Mouse (Mus musculus): ENCODE results near the gene Rsbn1l. TPM values are rescaled to one million over a fixed set of nuclear protein-coding genes. Genes with fewer than 3 reads are reported as not detected.

Rsbn1l gene
- total and polyA plus RNA-seq, 2 experiments = 1.6 to 7.7 TPM

GRCm38 (mm10) chr5:20930430-20930829 is 25.8 kb downstream of the Rsbn1l start:
- Histone ChIP-seq H3K27ac (replicated peaks; ENCODE audit: insufficient read depth, low read depth, low read length) (no peak overlapping the region), H3K27me3 (ENCODE audit: control insufficient read depth, insufficient read depth, low read length) (no peaks in the 10 kb centered on the region), H3K9ac (ENCODE audit: low read depth, low read length) (no peak overlapping the region), H3K4me3 (ENCODE audit: insufficient read depth, low read depth, low read length) (no peak overlapping the region), H3K4me1 (ENCODE audit: control insufficient read depth, insufficient read depth, low read length) (peaks cover 6% of the 10 kb centered on the region), H3K79me2 (ENCODE audit: control insufficient read depth, insufficient read depth, low read length) (peaks cover 26% of the 10 kb centered on the region; the same call in 1 of the 2 replicates), H3K36me3 (ENCODE audit: control insufficient read depth, insufficient read depth, low read length) (no peaks in the 10 kb centered on the region)
- TF ChIP-seq CTCF (IDR thresholded peaks at IDR 0.05; ENCODE audit: low read depth, low read length) = no peak
- TF ChIP-seq POLR2A (IDR thresholded peaks at IDR 0.05; ENCODE audit: extremely low read depth, insufficient read depth, low read length) = no peak
- no peak for DNase-seq (ENCODE audit: extremely low read depth, low read depth, low spot score)

DNA sequence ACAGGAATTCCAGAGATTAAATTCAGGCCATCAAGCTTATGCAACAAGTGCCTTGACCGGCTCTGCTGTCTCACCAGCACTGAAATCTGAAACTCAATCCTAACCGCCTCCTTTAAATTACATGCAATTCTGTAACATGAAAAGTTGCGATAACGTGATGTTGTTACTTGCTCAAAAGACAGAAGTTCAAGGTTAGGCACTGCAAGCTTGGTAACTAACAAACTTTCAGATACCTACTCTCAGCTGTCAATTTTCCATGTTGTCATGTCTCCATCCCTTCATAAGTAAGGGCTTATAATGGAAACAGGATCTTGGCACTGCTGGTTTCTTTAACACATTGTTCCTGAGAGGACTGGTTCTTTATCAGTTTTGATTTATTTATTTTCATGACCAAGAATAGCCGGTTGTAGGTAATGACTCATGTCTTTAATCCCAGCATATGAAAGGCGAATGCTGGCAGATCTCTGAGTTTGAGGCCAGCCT is 26.5 kb downstream of the Rsbn1l start:
- Histone ChIP-seq H3K4me3 (ENCODE audit: insufficient read depth, low read depth, low read length) (no peak overlapping the region), H3K79me2 (ENCODE audit: control insufficient read depth, insufficient read depth, low read length) (peaks cover 24% of the 10 kb centered on the region; the same call in 1 of the 2 replicates), H3K9ac (ENCODE audit: low read depth, low read length) (no peak overlapping the region), H3K27ac (replicated peaks; ENCODE audit: insufficient read depth, low read depth, low read length) (no peak overlapping the region), H3K36me3 (ENCODE audit: control insufficient read depth, insufficient read depth, low read length) (no peaks in the 10 kb centered on the region), H3K4me1 (ENCODE audit: control insufficient read depth, insufficient read depth, low read length) (peaks cover 4% of the 10 kb centered on the region), H3K27me3 (ENCODE audit: control insufficient read depth, insufficient read depth, low read length) (no peaks in the 10 kb centered on the region)
- DNase-seq (ENCODE audit: extremely low read depth, low read depth, low spot score) = no peak
- no peak for TF ChIP-seq POLR2A (IDR thresholded peaks at IDR 0.05; ENCODE audit: extremely low read depth, insufficient read depth, low read length)
- no peak for TF ChIP-seq CTCF (IDR thresholded peaks at IDR 0.05; ENCODE audit: low read depth, low read length)
- 68% methylated on average over 6 of the region's 6 CpGs for WGBS

DNA sequence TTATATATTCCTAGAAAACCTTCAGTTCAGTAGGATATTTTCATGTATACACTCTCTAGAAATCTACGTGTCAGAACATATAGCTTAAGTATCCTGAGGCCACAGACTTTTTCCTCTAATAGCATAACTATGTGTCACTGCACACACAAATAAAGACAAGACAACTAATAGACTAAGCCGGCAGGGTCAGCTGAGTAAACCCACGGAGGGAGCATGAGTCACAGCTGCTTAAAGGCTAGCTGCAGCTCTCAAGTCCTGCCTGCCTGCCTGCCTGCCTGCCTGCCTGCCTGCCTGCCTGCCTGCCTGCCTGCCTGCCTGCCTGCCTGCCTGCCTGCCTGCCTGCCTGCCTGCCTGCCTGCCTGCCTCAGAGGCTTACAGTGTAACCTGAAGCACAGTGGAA is 30.7 kb downstream of the Rsbn1l start:
- 73% methylated on average over 3 of the region's 3 CpGs for WGBS
- Histone ChIP-seq H3K36me3 (ENCODE audit: control insufficient read depth, insufficient read depth, low read length) (no peaks in the 10 kb centered on the region), H3K9ac (ENCODE audit: low read depth, low read length) (no peak overlapping the region), H3K79me2 (ENCODE audit: control insufficient read depth, insufficient read depth, low read length) (peaks cover 11% of the 10 kb centered on the region; the same call in 1 of the 2 replicates), H3K27ac (replicated peaks; ENCODE audit: insufficient read depth, low read depth, low read length) (no peak overlapping the region), H3K27me3 (ENCODE audit: control insufficient read depth, insufficient read depth, low read length) (no peaks in the 10 kb centered on the region), H3K4me1 (ENCODE audit: control insufficient read depth, insufficient read depth, low read length) (no peaks in the 10 kb centered on the region), H3K4me3 (ENCODE audit: insufficient read depth, low read depth, low read length) (no peak overlapping the region)
- TF ChIP-seq POLR2A (IDR thresholded peaks at IDR 0.05; ENCODE audit: extremely low read depth, insufficient read depth, low read length) = no peak
- TF ChIP-seq CTCF (IDR thresholded peaks at IDR 0.05; ENCODE audit: low read depth, low read length) = no peak
- no peak for DNase-seq (ENCODE audit: extremely low read depth, low read depth, low spot score)

DNA sequence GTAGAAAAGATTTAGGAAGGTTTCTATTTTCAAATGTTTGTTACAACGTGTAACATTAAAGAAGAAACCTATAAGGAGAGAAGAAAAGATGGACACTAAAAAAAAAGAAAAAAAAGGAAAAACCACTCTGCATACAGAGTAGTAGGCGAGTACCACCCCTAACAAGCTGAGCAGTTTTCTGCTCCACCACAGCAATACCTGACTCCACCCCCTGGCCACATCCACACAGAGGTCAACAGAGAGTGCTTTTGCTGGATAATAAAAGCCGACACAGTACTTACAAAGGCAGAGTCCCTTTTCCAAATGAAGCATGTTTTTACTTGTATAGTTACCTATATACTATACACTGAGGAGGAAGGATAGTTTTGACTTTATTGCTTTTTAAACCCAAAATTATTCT is 31.6 kb downstream of the Rsbn1l start:
- WGBS = 60% methylated on average over 3 of the region's 3 CpGs
- Histone ChIP-seq H3K79me2 (ENCODE audit: control insufficient read depth, insufficient read depth, low read length) (peaks cover 11% of the 10 kb centered on the region; the same call in 1 of the 2 replicates), H3K27ac (replicated peaks; ENCODE audit: insufficient read depth, low read depth, low read length) (no peak overlapping the region), H3K27me3 (ENCODE audit: control insufficient read depth, insufficient read depth, low read length) (no peaks in the 10 kb centered on the region), H3K4me3 (ENCODE audit: insufficient read depth, low read depth, low read length) (no peak overlapping the region), H3K4me1 (ENCODE audit: control insufficient read depth, insufficient read depth, low read length) (no peaks in the 10 kb centered on the region), H3K9ac (ENCODE audit: low read depth, low read length) (no peak overlapping the region), H3K36me3 (ENCODE audit: control insufficient read depth, insufficient read depth, low read length) (peaks cover 2% of the 10 kb centered on the region)
- no peak for DNase-seq (ENCODE audit: extremely low read depth, low read depth, low spot score)
- TF ChIP-seq POLR2A (IDR thresholded peaks at IDR 0.05; ENCODE audit: extremely low read depth, insufficient read depth, low read length) (no peak), CTCF (IDR thresholded peaks at IDR 0.05; ENCODE audit: low read depth, low read length) (no peak)

- peaks cover 5% of the 10 kb centered on the region; the same call in 1 of the 2 replicates for H3K79me2 ChIP-seq (ENCODE audit: control insufficient read depth, insufficient read depth, low read length)
Observed at GRCm38 (mm10) chr5:20919566-20919965, 36.6 kb downstream of the Rsbn1l start.

DNA sequence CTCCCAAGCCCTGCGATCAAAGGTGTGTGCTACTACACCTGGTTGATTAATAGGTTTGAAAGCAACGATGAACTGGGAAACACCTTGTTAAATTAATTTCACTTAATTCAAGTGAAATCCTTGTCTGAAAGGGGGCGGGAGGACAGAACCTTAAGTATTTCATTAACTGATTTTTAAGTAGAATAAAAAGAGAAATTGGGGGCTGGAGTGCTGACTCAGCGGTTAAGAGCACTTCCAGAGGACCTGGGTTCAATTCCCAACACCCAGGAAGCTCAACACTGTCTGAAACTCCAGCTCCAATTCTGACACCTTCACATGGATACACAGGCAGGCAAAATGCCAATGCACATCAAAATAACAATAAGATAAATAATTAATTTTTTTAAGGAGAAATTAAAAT is 37.2 kb downstream of the Rsbn1l start:
- 90% methylated on average over 4 of the region's 4 CpGs for WGBS
- H3K4me3 ChIP-seq (ENCODE audit: insufficient read depth, low read depth, low read length) = no peak overlapping the region
- TF ChIP-seq CTCF (IDR thresholded peaks at IDR 0.05; ENCODE audit: low read depth, low read length) (no peak), POLR2A (IDR thresholded peaks at IDR 0.05; ENCODE audit: extremely low read depth, insufficient read depth, low read length) (no peak)
- H3K27me3 ChIP-seq (ENCODE audit: control insufficient read depth, insufficient read depth, low read length) = no peaks in the 10 kb centered on the region
- peaks cover 5% of the 10 kb centered on the region for H3K36me3 ChIP-seq (ENCODE audit: control insufficient read depth, insufficient read depth, low read length)
- H3K79me2 ChIP-seq (ENCODE audit: control insufficient read depth, insufficient read depth, low read length) = peaks cover 5% of the 10 kb centered on the region; the same call in 1 of the 2 replicates
- DNase-seq (ENCODE audit: extremely low read depth, low read depth, low spot score) = no peak
- H3K4me1 ChIP-seq (ENCODE audit: control insufficient read depth, insufficient read depth, low read length) = no peaks in the 10 kb centered on the region
- H3K27ac ChIP-seq (replicated peaks; ENCODE audit: insufficient read depth, low read depth, low read length) = no peak overlapping the region
- H3K9ac ChIP-seq (ENCODE audit: low read depth, low read length) = no peak overlapping the region

More at GRCm38 (mm10) chr5:20919566-20919965, 36.6 kb downstream of the Rsbn1l start:
- Histone ChIP-seq H3K27ac (replicated peaks; ENCODE audit: insufficient read depth, low read depth, low read length) (no peak overlapping the region), H3K36me3 (ENCODE audit: control insufficient read depth, insufficient read depth, low read length) (peaks cover 5% of the 10 kb centered on the region), H3K9ac (ENCODE audit: low read depth, low read length) (no peak overlapping the region), H3K27me3 (ENCODE audit: control insufficient read depth, insufficient read depth, low read length) (no peaks in the 10 kb centered on the region), H3K4me3 (ENCODE audit: insufficient read depth, low read depth, low read length) (no peak overlapping the region), H3K4me1 (ENCODE audit: control insufficient read depth, insufficient read depth, low read length) (no peaks in the 10 kb centered on the region)
- no peak for DNase-seq (ENCODE audit: extremely low read depth, low read depth, low spot score)
- WGBS = 95% methylated on average over 9 of the region's 9 CpGs
- TF ChIP-seq CTCF (IDR thresholded peaks at IDR 0.05; ENCODE audit: low read depth, low read length) (no peak), POLR2A (IDR thresholded peaks at IDR 0.05; ENCODE audit: extremely low read depth, insufficient read depth, low read length) (no peak)

Data from liver, adult 2 months (tissue).